Mouse (Mus musculus) midbrain, embryonic 12.5 days (tissue): ENCODE results near the gene Dnal4. TPM values are rescaled to one million over a fixed set of nuclear protein-coding genes. Genes with fewer than 3 reads are reported as not detected.

Experiments used
- ATAC-seq: fragments of 200-750 bp; cut with Nextera tagmentation; 2 replicates; pipeline ENCODE4 v1.8.0; 2017; ENCODE audit warnings: low read depth, moderate TSS enrichment, moderate library complexity; ENCODE audit not compliant: low FRiP score
- H3K27ac ChIP-seq: fragments of 300-500 bp; sonication (generic); replicated peaks from 2 replicates; pipeline ENCODE4 v1.5.1; 2016; ENCODE audit warnings: mild to moderate bottlenecking
- H3K27me3 ChIP-seq: fragments of 300-500 bp; sonication (generic); 2 replicates; pipeline ENCODE4 v1.6.1; 2016; ENCODE audit warnings: mild to moderate bottlenecking
- H3K36me3 ChIP-seq: fragments of 300-500 bp; sonication (generic); 2 replicates; pipeline ENCODE4 v1.6.1; 2016
- H3K4me1 ChIP-seq: fragments of 300-500 bp; sonication (generic); 2 replicates; pipeline ENCODE4 v1.6.1; 2016
- H3K4me2 ChIP-seq: fragments of 300-500 bp; sonication (generic); replicated peaks from 2 replicates; pipeline ENCODE4 v1.6.1; 2016; ENCODE audit warnings: mild to moderate bottlenecking, moderate library complexity
- H3K4me3 ChIP-seq: fragments of 300-500 bp; sonication (generic); 2 replicates; pipeline ENCODE4 v1.5.1; 2016; ENCODE audit warnings: mild to moderate bottlenecking
- H3K9ac ChIP-seq: fragments of 300-500 bp; sonication (generic); replicated peaks from 2 replicates; pipeline ENCODE4 v1.6.1; 2016; ENCODE audit warnings: mild to moderate bottlenecking, moderate library complexity
- H3K9me3 ChIP-seq: fragments of 300-500 bp; sonication (generic); 2 replicates; pipeline ENCODE4 v1.6.1; 2016; ENCODE audit warnings: mild to moderate bottlenecking
- WGBS: fragments of 180-500 bp; shearing (Covaris S2); methylation state at CpG from one replicate; pipeline ENCODE4 v1.1.7; 2016; 5-methylcytosine and 5-hydroxymethylcytosine counted together
- polyA plus RNA-seq: library from polyadenylated mRNA; unstranded; fragments of >200 nt; fragmentation: Nextera tagmentation; extraction: Ambion mirVana; gene quantifications from 2 replicates; pipeline ENCODE4 v1.2.1, GENCODE M21; 2016

The Dnal4 gene
- polyA plus RNA-seq, 1 experiment from 2014 or later: 77.9 TPM

DNA sequence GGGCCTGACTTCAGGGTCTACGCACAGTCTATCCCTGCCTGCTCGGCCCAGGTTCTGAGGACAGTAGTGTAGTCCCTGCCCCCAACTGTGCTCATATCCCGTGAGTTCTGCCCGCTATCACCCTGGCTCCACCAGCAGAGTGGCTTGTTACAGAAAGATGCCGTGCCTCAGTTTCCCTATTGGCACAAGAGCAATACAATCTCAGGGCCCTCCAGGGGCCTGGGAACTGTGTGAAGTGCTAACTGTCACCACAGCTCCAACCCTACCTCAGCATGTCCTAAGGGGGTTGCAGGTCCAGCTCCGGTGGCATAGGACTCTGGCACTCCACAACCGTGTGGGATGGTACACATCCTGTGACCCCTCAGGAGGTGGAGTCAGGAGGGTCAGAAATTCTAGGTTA lies 19.4 kb upstream of the Dnal4 start:
- no peak overlapping the region for H3K4me3 ChIP-seq
- H3K27ac ChIP-seq: no peak overlapping the region
- peaks cover 44% of the 10 kb centered on the region for H3K27me3 ChIP-seq
- H3K4me2 ChIP-seq: no peak overlapping the region
- H3K9ac ChIP-seq: no peak overlapping the region
- H3K4me1 ChIP-seq: peaks cover 3% of the 10 kb centered on the region; the same call in 1 of the 2 replicates
- H3K9me3 ChIP-seq: no peaks in the 10 kb centered on the region
- ATAC-seq: no peak
- 88% methylated on average over 7 of the region's 7 CpGs for WGBS
- no peaks in the 10 kb centered on the region for H3K36me3 ChIP-seq

DNA sequence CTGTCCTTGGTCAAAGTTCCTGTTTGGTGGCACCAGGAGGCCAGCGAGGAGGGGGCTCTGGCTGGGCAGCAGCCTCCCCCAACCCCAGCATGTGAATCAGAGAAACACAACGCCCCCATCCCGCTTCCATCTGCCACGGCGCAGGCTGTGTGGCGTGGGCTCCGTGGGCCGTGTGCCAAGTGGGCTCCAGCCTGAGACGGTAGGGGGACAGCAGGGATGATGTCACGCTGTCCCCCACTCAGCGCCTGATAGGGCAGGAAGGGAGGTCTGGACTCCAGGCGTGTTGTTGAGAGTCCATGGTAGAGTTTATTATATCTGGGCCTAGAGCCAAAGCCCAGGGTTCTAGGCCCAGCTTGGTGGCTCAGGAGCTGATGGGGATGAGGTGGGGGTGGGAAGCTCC lies 18.6 kb upstream of the Dnal4 start:
- no peaks in the 10 kb centered on the region for H3K36me3 ChIP-seq
- no peak overlapping the region for H3K27ac ChIP-seq
- H3K9me3 ChIP-seq: no peaks in the 10 kb centered on the region
- no peak overlapping the region for H3K9ac ChIP-seq
- peaks cover 43% of the 10 kb centered on the region for H3K27me3 ChIP-seq
- ATAC-seq: no peak
- H3K4me3 ChIP-seq: no peak overlapping the region
- peaks cover 3% of the 10 kb centered on the region; the same call in 1 of the 2 replicates for H3K4me1 ChIP-seq
- no peak overlapping the region for H3K4me2 ChIP-seq
- 93% methylated on average over 12 of the region's 12 CpGs for WGBS

DNA sequence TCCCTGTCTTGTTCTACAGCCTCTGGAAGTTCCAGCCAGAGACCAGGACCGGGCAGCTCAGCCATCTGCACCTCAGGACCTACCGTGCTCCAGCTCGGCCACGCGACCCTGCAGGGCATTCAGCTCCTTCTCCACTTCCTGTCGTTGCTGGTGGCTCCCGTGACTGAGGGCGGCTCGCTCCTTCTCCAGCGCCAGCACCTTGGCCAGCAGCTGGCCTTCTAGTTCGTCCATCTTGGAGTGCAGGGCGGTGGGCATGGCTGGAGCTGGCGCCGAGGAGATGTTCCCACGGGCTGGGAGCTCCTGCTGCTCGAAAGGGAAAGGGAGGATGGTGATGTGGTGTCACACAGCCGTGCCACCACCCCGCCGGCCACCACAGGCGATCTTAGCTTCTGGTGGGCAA lies 16.5 kb upstream of the Dnal4 start:
- H3K4me2 ChIP-seq: no peak overlapping the region
- peaks cover 46% of the 10 kb centered on the region for H3K27me3 ChIP-seq
- H3K4me1 ChIP-seq: peaks cover 3% of the 10 kb centered on the region; the same call in 1 of the 2 replicates
- 35% methylated on average over 20 of the region's 20 CpGs for WGBS
- no peak overlapping the region for H3K9ac ChIP-seq
- H3K27ac ChIP-seq: no peak overlapping the region
- H3K4me3 ChIP-seq: no peak overlapping the region
- no peaks in the 10 kb centered on the region for H3K9me3 ChIP-seq
- ATAC-seq: no peak
- H3K36me3 ChIP-seq: no peaks in the 10 kb centered on the region

DNA sequence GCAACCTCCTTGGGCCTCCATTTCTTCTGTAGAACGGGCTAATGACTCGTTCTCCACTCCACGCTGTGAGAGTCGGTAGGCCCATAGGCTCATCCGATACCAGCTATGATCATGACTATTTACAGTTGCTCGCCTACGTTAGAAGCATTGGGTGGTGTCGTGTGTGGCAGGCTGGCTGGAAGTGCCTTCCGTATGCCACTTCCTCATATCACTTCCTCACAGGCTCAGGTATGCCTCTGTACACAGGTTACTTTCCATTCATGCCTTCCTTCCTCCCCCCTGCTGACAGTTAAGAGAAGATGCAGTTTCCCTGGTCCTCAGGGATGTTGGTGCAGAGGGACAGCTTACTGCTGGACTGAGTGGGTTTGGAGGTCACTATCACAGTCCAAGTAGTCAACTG lies 15.4 kb upstream of the Dnal4 start:
- H3K27ac ChIP-seq: no peak overlapping the region
- H3K9ac ChIP-seq: no peak overlapping the region
- H3K4me3 ChIP-seq: no peak overlapping the region
- WGBS: 95% methylated on average over 9 of the region's 9 CpGs
- peaks cover 6% of the 10 kb centered on the region for H3K4me1 ChIP-seq
- H3K27me3 ChIP-seq: peaks cover 50% of the 10 kb centered on the region
- ATAC-seq: no peak
- no peaks in the 10 kb centered on the region for H3K9me3 ChIP-seq
- no peaks in the 10 kb centered on the region for H3K36me3 ChIP-seq
- H3K4me2 ChIP-seq: no peak overlapping the region

DNA sequence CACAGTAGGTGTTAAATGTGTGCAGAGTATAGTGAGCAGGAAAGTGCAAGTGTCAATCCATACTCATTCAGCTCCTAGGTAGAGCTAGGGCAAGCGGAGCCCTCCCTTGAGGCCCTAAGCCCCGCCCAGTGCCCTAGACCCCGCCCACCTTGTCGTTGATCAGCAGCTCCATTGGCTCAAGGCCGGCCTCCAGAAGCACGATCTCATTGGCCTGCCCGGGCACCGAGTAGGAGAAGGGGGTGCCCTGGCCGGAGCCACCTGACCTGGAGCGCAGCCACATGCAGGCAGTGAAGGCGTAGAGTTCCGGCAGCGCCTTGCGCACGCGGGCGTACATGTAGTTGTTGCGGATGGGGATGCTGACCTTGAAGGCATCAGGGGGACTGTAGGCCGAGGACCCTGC lies 14.8 kb upstream of the Dnal4 start:
- Histone ChIP-seq H3K4me2 (peak overlapping the region; percentile 30; the same call in 1 of the 2 replicates), H3K27ac (no peak overlapping the region), H3K9me3 (no peaks in the 10 kb centered on the region), H3K9ac (no peak overlapping the region), H3K4me1 (peaks cover 12% of the 10 kb centered on the region), H3K27me3 (peaks cover 50% of the 10 kb centered on the region), H3K4me3 (no peak overlapping the region), H3K36me3 (no peaks in the 10 kb centered on the region)
- WGBS: 23% methylated on average over 19 of the region's 19 CpGs
- peak; percentile 47; the same call in 1 of the 2 replicates for ATAC-seq

DNA sequence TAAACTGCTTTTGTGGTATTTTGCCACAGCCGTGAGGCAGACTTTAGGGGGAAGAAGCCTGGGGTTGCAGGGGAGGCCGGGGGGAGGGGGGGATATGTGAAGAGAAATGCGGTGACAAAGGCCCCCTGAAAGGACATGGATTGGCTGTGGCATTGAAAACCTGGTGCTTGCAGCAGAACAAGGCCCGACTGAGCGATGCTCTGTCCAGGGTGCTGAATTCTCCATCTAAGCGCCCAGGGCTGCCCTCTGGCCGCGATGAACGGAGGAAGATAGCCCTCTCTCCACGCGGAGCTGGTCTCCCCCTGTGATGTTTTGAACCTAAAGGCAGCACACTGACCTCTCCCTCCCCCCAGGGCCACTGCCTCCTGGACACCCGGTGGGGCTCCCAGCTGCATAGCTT lies 13.9 kb upstream of the Dnal4 start:
- no peak overlapping the region for H3K27ac ChIP-seq
- H3K4me2 ChIP-seq: no peak overlapping the region
- H3K36me3 ChIP-seq: no peaks in the 10 kb centered on the region
- no peak overlapping the region for H3K4me3 ChIP-seq
- H3K4me1 ChIP-seq: peaks cover 18% of the 10 kb centered on the region
- ATAC-seq: no peak
- no peak overlapping the region for H3K9ac ChIP-seq
- WGBS: 2% methylated on average over 12 of the region's 12 CpGs
- H3K27me3 ChIP-seq: peaks cover 50% of the 10 kb centered on the region
- H3K9me3 ChIP-seq: no peaks in the 10 kb centered on the region

DNA sequence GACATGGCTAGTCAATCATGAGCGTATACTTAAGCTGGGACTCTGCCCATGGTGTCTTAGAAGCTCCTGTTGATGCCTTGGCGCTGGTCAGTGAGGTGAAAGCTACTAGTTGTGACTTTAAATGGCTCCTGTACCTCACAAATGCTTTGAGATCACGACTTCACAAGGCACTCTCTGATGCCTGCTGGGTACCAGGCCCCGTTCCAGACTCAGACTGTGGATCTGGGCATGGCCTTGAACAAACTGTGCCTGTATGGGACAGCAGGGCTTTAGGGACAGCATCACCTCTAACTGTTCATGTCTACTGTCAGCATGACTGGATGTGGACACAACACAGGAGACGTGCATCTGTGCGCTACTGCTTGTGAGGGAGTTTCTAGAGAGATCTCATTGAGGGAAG lies 13.3 kb upstream of the Dnal4 start:
- Histone ChIP-seq H3K36me3 (no peaks in the 10 kb centered on the region), H3K27me3 (peaks cover 50% of the 10 kb centered on the region), H3K9ac (no peak overlapping the region), H3K9me3 (no peaks in the 10 kb centered on the region), H3K4me2 (no peak overlapping the region), H3K4me3 (no peak overlapping the region), H3K27ac (no peak overlapping the region), H3K4me1 (peaks cover 18% of the 10 kb centered on the region)
- no peak for ATAC-seq
- WGBS: 89% methylated on average over 6 of the region's 6 CpGs

DNA sequence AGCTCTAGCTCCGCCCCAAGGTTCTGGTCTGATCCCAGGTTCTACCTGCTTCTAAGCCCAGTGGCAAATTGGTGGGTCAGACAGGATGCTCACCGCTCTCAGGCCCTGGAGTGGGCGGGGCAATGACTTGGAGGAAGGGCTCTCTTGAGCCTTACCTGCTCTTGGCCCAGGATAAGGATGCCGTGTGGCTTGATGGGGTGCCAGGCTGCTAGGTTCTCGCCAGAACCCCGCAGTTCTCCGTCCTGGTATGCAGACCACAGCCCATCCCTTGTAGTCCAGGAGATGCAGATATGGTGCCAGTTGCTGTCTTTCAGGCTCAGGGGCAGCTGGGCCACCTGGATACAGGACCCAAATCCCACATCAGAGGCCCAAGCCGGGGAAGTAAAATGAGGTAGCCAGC lies 12.5 kb upstream of the Dnal4 start:
- no peaks in the 10 kb centered on the region for H3K36me3 ChIP-seq
- no peak overlapping the region for H3K9ac ChIP-seq
- 53% methylated on average over 8 of the region's 8 CpGs for WGBS
- no peak overlapping the region for H3K4me3 ChIP-seq
- ATAC-seq: no peak
- no peaks in the 10 kb centered on the region for H3K9me3 ChIP-seq
- no peak overlapping the region for H3K27ac ChIP-seq
- no peak overlapping the region for H3K4me2 ChIP-seq
- H3K4me1 ChIP-seq: peaks cover 18% of the 10 kb centered on the region
- peaks cover 50% of the 10 kb centered on the region for H3K27me3 ChIP-seq

DNA sequence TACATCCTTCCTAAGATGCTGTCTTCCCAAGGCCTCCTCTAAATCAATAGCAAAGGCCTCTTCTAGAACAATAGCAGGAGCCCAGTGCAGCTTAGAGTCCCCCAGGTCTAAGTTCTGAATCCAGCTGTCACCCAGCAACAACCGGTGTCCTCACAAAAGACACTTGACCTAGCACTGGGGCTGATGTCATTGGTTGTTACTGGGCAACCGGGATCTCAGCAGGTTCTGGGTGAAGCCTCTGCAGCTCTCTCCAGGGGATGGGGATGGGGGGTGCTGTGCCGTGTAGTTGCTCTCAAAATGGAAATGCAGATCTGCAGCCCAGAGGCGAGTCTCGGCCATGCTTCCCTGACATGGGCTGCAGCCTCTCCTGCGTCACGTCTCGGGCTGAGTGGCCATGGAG lies 10.2 kb upstream of the Dnal4 start:
- Histone ChIP-seq H3K36me3 (no peaks in the 10 kb centered on the region), H3K9me3 (no peaks in the 10 kb centered on the region), H3K4me2 (no peak overlapping the region), H3K9ac (peak overlapping the region; percentile 34; the same call in 1 of the 2 replicates), H3K4me3 (no peak overlapping the region), H3K27ac (peak overlapping the region; percentile 58), H3K27me3 (peaks cover 29% of the 10 kb centered on the region), H3K4me1 (peaks cover 18% of the 10 kb centered on the region)
- WGBS: 33% methylated on average over 8 of the region's 8 CpGs
- no peak for ATAC-seq

DNA sequence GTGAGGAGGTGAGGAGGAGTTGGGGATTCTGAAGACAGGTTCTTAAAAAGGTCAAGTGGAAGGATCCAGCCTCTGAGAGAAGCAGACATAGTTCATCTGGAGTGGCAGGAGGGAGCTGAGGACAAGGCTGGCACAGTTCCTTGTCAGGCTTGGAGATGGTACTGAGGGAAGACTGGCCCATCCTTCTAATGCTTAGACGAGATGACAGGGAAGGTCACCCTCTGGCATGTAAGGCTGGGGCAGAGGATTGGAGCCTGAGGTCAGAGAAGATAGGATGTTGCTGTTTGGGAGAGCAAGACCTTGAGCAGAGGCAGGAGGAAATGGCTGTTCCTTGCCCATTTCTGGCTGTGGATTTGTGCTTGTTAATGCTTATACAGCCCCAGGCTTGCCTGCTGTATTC lies 7.4 kb upstream of the Dnal4 start:
- no peaks in the 10 kb centered on the region for H3K9me3 ChIP-seq
- no peak overlapping the region for H3K4me2 ChIP-seq
- no peak overlapping the region for H3K9ac ChIP-seq
- no peaks in the 10 kb centered on the region for H3K36me3 ChIP-seq
- H3K4me3 ChIP-seq: no peak overlapping the region
- H3K27ac ChIP-seq: no peak overlapping the region
- WGBS: 75% methylated on average over 1 of the region's 1 CpGs
- ATAC-seq: no peak
- peaks cover 15% of the 10 kb centered on the region for H3K4me1 ChIP-seq
- peaks cover 13% of the 10 kb centered on the region for H3K27me3 ChIP-seq

DNA sequence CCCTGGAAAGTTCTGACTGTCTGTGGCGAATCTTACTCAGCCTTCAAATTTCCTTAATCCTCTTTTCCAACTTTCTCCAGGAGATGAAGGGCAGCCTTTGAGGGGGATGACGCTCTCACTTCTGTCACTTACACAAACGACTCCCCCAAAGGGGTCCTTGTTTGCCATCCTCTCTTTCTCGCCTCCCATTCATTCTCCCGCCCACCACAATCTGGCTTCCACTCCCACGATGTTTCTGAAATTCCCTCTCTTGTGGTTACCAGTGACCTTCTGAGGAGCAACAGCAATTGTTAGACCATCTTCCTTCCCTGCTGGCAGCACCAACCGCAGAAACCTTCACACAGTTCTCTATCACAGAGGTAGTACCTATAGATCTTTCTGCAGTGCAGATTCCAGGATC lies 2.0 kb downstream of the Dnal4 start:
- no peaks in the 10 kb centered on the region for H3K9me3 ChIP-seq
- H3K27ac ChIP-seq: no peak overlapping the region
- no peak overlapping the region for H3K4me2 ChIP-seq
- H3K27me3 ChIP-seq: peaks cover 5% of the 10 kb centered on the region; the same call in 1 of the 2 replicates
- H3K36me3 ChIP-seq: 0 out of 2 replicates have a peak, but pooled peaks cover 6% of the 10 kb centered on the region
- no peak for ATAC-seq
- no peak overlapping the region for H3K4me3 ChIP-seq
- no peak overlapping the region; the same call in 1 of the 2 replicates for H3K9ac ChIP-seq
- peaks cover 26% of the 10 kb centered on the region for H3K4me1 ChIP-seq
- WGBS: 66% methylated on average over 7 of the region's 7 CpGs

DNA sequence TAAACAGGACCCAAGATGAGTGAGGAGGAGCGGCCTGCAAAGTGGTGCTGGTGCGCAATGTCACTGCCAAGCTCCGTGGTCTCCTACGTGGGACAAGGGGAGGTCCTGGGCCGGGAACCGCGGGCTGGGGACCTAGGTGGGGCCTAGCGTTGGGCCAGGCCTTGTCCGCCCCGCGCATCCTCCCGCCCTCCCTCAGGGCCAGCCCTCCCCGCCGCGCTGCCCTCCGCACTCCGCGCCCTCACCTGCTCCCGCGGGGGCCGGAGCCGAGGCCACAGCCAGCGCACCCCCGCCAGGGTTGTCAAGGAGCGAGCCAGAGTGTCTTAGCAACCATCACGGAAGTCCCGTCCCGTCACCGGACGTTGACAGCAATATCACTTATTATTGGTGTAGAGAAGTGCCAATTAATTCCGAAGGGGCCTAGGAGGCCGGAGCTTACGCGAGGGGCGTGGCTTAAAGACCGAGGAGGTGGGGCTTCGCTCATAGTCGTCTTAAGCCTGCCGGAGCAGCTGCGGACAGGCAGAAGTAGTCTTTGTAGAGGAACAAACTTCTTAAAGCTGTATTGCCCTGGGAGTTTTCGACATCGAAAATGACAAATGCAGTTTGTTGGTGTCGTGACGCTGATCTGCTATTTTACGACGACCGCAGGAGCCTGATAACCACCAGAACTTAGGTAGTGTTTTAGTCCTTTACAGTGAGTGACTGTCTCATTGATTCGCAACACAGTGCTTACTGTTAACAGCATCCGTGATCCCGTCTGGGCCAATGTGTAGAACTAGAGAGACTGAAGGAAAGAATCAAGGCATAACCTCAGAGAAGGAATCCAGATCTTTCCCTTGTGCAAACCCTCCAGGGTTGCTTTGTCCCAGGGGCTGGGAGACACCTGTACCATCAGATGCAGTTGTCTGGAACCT lies 3.3 kb downstream of the Dnal4 start:
- ATAC-seq: peak; percentile 98
- under 1% methylated on average over 50 of the region's 50 CpGs for WGBS
- peak overlapping the region; percentile 83 for H3K9ac ChIP-seq

More for the DNA sequence above, 3.3 kb downstream of the Dnal4 start:
- Histone ChIP-seq H3K4me1 (peaks cover 28% of the 10 kb centered on the region), H3K27ac (peak overlapping the region; percentile 68), H3K36me3 (0 out of 2 replicates have a peak, but pooled peaks cover 6% of the 10 kb centered on the region), H3K27me3 (peaks cover 5% of the 10 kb centered on the region; the same call in 1 of the 2 replicates), H3K4me2 (peak overlapping the region; percentile 85), H3K4me3 (peak overlapping the region; percentile 87), H3K9me3 (no peaks in the 10 kb centered on the region)
